Mouse (Mus musculus) E14TG2a.4 (cell line): ENCODE data around the gene Meiob.

Source experiments
- CTCF ChIP-seq: conservative IDR thresholded peaks from 2 replicates; pipeline ENCODE4 v1.5.1; 2014; ENCODE audit warnings: low read length
- NANOG ChIP-seq: IDR thresholded peaks from 2 replicates; pipeline ENCODE4 v1.6.1; 2014; ENCODE audit warnings: borderline replicate concordance, low read length, mixed read lengths

GRCm38 (mm10) chr17:24885356-24886133 lies 81.5 kb downstream of the Meiob start:
- TF ChIP-seq CTCF (no peak), NANOG (no peak)
